Mouse (Mus musculus) heart, embryonic 12.5 days (tissue): ENCODE measurements around the gene Kpna7. TPM values are rescaled to one million over a fixed set of nuclear protein-coding genes. Genes with fewer than 3 reads are reported as not detected.
A peak's percentile ranks its signal among the peaks of the same experiment; 100 is the strongest.
"Not testable (repeated sequence)": the region's sequence is repeated elsewhere in the genome, so short reads cannot be mapped to it uniquely, and the experiment has no call there.

Experiments used
- ATAC-seq: fragments of 200-750 bp; cut with Nextera tagmentation; 2 replicates; pipeline ENCODE4 v1.8.0; 2017; ENCODE audit warnings: moderate TSS enrichment, moderate library complexity; ENCODE audit not compliant: insufficient number of reproducible peaks, low FRiP score
- H3K27ac ChIP-seq: fragments of 300-500 bp; sonication (generic); 2 replicates; pipeline ENCODE4 v1.5.1; 2016; ENCODE audit warnings: mild to moderate bottlenecking, moderate library complexity; ENCODE audit not compliant: poor library complexity, severe bottlenecking
- H3K27me3 ChIP-seq: fragments of 300-500 bp; sonication (generic); replicated peaks from 2 replicates; pipeline ENCODE4 v1.6.1; 2016; ENCODE audit warnings: mild to moderate bottlenecking, moderate library complexity
- H3K36me3 ChIP-seq: fragments of 300-500 bp; sonication (generic); 2 replicates; pipeline ENCODE4 v1.6.1; 2016; ENCODE audit warnings: mild to moderate bottlenecking, moderate library complexity
- H3K4me1 ChIP-seq: fragments of 300-500 bp; sonication (generic); replicated peaks from 2 replicates; pipeline ENCODE4 v1.6.1; 2016; ENCODE audit warnings: mild to moderate bottlenecking
- H3K4me2 ChIP-seq: fragments of 300-500 bp; sonication (generic); 2 replicates; pipeline ENCODE4 v1.6.1; 2016; ENCODE audit warnings: mild to moderate bottlenecking, moderate library complexity
- H3K4me3 ChIP-seq: fragments of 300-500 bp; sonication (generic); 2 replicates; pipeline ENCODE4 v1.5.1; 2016; ENCODE audit warnings: mild to moderate bottlenecking
- H3K9ac ChIP-seq: fragments of 300-500 bp; sonication (generic); 2 replicates; pipeline ENCODE4 v1.6.1; 2016; ENCODE audit warnings: mild to moderate bottlenecking, moderate library complexity
- H3K9me3 ChIP-seq: fragments of 300-500 bp; sonication (generic); replicated peaks from 2 replicates; pipeline ENCODE4 v1.6.1; 2016; ENCODE audit warnings: mild to moderate bottlenecking, moderate library complexity
- WGBS: fragments of 180-500 bp; shearing (Covaris S2); methylation state at CpG from one replicate; pipeline ENCODE4 v1.1.7; 2016; 5-methylcytosine and 5-hydroxymethylcytosine counted together
- polyA plus RNA-seq: library from polyadenylated mRNA; unstranded; fragments of >200 nt; fragmentation: Nextera tagmentation; extraction: Ambion mirVana; gene quantifications from 2 replicates; pipeline ENCODE4 v1.2.1, GENCODE M21; 2016

Gene Kpna7
- not detected in 2 replicates for polyA plus RNA-seq

DNA sequence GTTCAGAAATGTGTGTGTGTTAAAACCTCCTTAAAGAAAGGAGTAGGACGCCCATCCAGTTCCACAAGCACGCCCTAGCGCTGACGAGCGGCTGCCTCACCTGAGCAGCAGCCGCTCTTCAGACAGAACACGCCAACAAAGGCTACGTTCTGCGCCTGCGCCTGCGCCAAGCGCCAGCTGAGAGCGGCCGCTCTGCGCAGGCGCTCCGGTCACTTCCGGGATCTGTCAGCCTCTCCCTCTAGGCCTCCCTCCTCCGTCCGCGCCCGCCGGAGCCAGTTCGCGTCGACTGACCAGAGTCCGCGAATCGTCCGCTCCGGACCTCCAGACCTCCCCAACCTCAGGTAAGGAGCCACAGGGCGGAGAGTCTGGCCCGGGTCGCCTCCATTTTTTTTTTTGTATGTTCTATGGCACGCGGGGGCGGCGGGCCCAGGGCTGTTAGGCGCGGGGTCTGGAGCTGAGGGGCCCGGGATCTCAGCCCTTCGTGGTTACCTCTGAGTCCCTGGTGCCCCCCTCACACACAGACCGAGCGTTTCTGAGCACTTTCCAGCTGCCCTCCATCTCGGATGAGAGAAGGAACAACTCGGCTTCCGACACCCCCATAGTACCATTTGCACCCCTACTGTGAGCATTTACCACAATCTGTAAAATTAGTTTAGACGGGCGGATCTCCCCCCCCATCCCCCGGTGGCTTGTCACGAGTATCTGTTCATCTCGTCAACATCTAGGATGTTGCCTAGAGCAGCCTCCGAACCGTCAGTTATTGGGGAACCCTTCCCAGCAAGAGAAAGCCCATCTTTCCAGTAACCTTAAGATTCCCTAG, at the start of gene Kpna7, which contains the start of gene Arpc1a:
Gene Kpna7, minus strand, starts transcription at position 399 of the 820 bp plus-strand sequence.
Gene Arpc1a, plus strand, starts transcription at position 199 of the 820 bp plus-strand sequence.
- Histone ChIP-seq H3K4me2 (peak within 1 kb of the TSS; percentile 94), H3K4me1 (peaks cover 11% of the 10 kb centered on the region), H3K27me3 (no peaks in the 10 kb centered on the region), H3K9ac (peak within 1 kb of the TSS; percentile 90), H3K9me3 (peaks cover 3% of the 10 kb centered on the region; the same call in 1 of the 2 replicates), H3K4me3 (peak within 1 kb of the TSS; percentile 86), H3K36me3 (peaks cover 12% of the 10 kb centered on the region), H3K27ac (0 out of 2 replicates have a peak within 1 kb of the TSS, but pooled peaks have one; percentile 36)
- peak; percentile 97 for ATAC-seq
- WGBS, result under 1% methylated on average over 54 of the region's 54 CpGs

DNA sequence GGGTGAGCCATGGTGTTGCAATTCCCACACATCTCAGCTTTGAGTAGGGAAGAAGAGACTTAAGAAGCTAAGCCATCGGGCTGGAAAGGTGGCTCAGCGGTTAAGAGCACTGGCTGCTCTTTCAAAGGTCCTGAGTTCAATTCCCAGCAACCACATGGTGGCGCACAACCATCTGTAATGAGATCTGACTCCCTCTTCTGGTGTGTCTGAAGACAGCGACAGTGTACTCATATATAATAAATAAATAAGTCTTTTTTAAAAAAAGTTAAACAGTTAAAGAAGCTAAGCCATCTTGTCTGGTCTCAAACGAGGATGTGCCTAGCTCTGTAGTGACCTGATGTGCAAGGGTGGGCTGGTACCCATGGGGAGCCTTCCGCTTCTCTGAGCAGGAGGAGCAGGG, 49.4 kb upstream of the Kpna7 start:
- peaks cover 78% of the 10 kb centered on the region for H3K36me3 ChIP-seq
- not testable (repeated sequence) for H3K27me3 ChIP-seq, H3K4me3 ChIP-seq, ATAC-seq, H3K27ac ChIP-seq, H3K4me2 ChIP-seq, H3K9ac ChIP-seq, H3K9me3 ChIP-seq
- WGBS, result 91% methylated on average over 6 of the region's 6 CpGs
- peaks cover 13% of the 10 kb centered on the region for H3K4me1 ChIP-seq

DNA sequence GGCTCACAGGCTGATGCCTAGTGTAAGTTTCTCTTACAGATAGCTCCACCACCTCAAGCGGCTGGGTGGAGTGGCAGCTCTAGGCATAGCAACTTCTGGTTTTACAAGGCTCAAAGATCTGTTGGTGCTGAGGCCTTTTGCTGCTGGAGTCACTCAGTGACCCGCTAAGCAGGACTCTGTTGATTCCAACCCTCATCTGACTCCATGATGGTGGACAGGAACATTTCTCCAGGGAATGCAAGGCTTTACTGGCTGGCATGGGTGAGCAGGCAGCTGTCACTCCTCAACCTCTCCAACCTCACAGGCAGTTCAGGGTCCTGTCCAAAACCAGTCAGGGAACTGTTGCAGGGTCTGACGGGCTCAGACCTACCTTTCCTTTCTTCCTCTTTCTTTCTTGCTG, 47.2 kb upstream of the Kpna7 start:
- ATAC-seq, result no peak
- Histone ChIP-seq H3K9me3 (no peaks in the 10 kb centered on the region), H3K4me2 (no peak overlapping the region), H3K27me3 (no peaks in the 10 kb centered on the region), H3K9ac (no peak overlapping the region), H3K27ac (no peak overlapping the region), H3K4me1 (0 out of 2 replicates have a peak, but pooled peaks cover 4% of the 10 kb centered on the region), H3K4me3 (no peak overlapping the region), H3K36me3 (peaks cover 89% of the 10 kb centered on the region)
- WGBS, result 82% methylated on average over 3 of the region's 3 CpGs

DNA sequence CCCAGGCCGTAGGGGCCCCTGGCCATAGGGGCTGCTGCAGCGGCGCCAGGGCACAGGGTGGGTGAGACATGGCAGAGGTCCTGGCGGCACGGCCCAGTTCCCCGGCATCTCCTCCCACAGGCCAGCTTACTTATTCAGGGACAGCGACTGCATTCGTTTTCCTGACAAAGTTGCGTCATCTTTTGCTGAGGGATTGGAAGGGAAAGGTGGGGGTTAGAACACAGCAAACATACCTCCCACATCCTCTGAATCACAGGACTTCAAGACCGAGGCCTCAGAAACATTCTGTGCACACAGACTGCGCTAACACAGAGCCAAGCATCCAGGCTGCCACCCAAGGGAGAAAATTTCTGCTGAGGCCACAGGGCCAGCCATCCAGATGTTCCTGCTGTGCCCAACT, 46.4 kb upstream of the Kpna7 start:
- Histone ChIP-seq H3K27ac (no peak overlapping the region), H3K4me1 (0 out of 2 replicates have a peak, but pooled peaks cover 4% of the 10 kb centered on the region), H3K9ac (no peak overlapping the region), H3K4me2 (no peak overlapping the region), H3K27me3 (no peaks in the 10 kb centered on the region), H3K9me3 (no peaks in the 10 kb centered on the region), H3K36me3 (peaks cover 95% of the 10 kb centered on the region), H3K4me3 (no peak overlapping the region)
- WGBS, result 83% methylated on average over 11 of the region's 11 CpGs
- ATAC-seq, result no peak

DNA sequence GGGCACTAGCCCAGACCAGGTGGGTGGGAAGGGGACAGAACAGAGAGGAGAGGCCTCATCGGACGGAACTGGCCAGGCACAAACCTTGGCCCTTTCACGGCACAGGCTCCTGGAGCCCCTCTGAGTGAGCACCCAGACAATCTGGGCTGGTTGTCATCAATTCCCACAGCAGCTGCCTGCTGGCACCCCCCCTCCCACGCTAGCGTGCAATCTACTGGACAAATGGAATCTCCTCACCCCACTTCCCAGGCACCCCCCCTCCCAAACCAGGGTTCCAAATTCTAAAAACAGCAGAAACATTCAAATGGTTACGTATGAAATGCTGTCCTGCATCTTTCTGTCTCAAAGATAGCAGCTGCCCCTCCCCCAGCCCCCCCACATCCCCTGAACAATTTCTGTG, 45.9 kb upstream of the Kpna7 start:
- not testable (repeated sequence) for H3K4me2 ChIP-seq, H3K9me3 ChIP-seq, H3K4me3 ChIP-seq, H3K27me3 ChIP-seq, ATAC-seq, H3K4me1 ChIP-seq, H3K9ac ChIP-seq, H3K27ac ChIP-seq
- H3K36me3 ChIP-seq, result peaks cover 95% of the 10 kb centered on the region
- WGBS, result 78% methylated on average over 6 of the region's 6 CpGs

DNA sequence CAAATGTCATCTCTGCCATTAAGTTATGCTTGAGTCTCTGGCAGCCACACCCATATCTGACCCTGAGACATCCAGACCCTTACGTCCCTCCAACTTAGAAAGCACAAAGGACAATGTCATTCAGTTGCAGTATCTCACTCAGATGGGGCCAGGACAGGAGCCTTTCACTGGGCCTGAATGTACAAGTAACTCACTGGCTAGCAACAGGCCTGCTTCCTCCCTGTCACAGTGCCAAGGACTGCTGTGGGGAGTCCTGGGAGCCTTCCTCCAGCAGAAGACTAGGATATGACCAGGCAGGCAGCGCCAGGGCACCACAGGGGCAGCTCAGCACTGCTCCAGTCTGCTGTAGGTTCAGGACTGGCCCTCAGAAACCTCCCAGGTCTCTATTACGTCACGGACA, 45.3 kb upstream of the Kpna7 start:
- peaks cover 95% of the 10 kb centered on the region for H3K36me3 ChIP-seq
- H3K27me3 ChIP-seq, result no peaks in the 10 kb centered on the region
- no peak overlapping the region for H3K4me2 ChIP-seq
- WGBS, result 86% methylated on average over 4 of the region's 4 CpGs
- H3K9ac ChIP-seq, result no peak overlapping the region
- 0 out of 2 replicates have a peak, but pooled peaks cover 4% of the 10 kb centered on the region for H3K4me1 ChIP-seq
- no peaks in the 10 kb centered on the region for H3K9me3 ChIP-seq
- no peak for ATAC-seq
- H3K4me3 ChIP-seq, result no peak overlapping the region
- H3K27ac ChIP-seq, result peak overlapping the region; percentile 12; the same call in 1 of the 2 replicates

DNA sequence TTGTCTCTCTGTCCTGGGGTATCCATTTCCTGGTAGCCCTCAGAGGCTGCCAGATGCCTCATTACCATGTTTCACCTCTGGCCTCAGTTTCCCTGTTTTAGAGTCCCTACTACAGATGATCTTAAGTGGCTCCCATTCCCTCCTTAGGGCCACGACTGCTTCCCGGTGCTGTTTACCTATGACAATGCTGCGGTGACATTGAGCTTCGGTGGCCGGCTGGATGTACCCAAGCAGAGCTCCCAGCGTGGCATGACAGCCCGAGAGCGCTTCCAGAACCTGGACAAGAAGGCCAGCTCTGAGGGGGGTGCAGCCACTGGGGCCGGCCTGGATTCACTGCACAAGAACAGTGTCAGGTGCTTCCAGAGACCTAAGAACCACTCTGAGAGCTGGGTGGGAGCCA, 42.8 kb upstream of the Kpna7 start:
- Histone ChIP-seq H3K4me2 (no peak overlapping the region), H3K4me1 (peaks cover 11% of the 10 kb centered on the region), H3K36me3 (peaks cover 95% of the 10 kb centered on the region), H3K27me3 (no peaks in the 10 kb centered on the region), H3K4me3 (no peak overlapping the region), H3K9ac (no peak overlapping the region), H3K9me3 (no peaks in the 10 kb centered on the region), H3K27ac (no peak overlapping the region)
- no peak for ATAC-seq
- 90% methylated on average over 9 of the region's 9 CpGs for WGBS

DNA sequence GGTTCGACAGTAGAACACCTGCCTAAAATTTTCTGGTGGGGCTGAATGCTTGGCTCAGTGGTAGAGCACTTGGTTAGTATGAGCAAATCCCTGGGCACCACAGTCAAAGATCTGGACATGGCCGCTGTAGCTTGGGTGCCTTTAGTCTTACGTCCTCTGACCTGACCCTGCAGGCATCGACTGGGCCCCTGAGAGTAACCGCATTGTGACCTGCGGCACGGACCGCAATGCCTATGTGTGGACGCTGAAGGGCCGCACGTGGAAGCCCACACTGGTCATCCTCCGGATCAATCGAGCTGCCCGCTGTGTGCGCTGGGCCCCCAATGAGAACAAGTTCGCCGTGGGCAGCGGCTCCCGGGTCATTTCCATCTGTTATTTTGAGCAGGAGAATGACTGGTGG, 39.6 kb upstream of the Kpna7 start:
- no peaks in the 10 kb centered on the region for H3K27me3 ChIP-seq
- WGBS, result 91% methylated on average over 19 of the region's 19 CpGs
- H3K36me3 ChIP-seq, result peaks cover 81% of the 10 kb centered on the region

DNA sequence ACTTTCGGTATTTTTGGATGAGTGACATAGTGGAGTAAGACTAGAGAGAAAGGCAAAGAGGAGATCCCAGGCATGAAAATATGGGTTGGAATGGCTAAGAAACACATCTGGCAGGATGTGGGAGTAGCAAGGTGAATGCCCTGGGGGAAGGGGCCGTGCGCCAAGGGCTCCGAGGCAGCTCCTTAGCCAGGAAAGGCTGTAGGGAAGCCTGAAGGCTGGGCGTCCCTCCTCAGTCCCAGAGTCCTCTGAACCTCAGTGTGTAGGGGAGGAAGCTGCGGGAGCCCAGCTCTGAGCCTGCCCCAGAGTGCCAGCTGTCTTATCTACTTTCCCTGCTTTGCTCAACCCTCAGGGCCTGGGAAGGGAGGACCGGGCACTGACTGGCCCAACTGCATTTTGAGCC, 37.1 kb upstream of the Kpna7 start:
- WGBS, result 61% methylated on average over 7 of the region's 7 CpGs
- Histone ChIP-seq H3K36me3 (peaks cover 63% of the 10 kb centered on the region), H3K27ac (no peak overlapping the region)

More for the DNA sequence above, 39.6 kb upstream of the Kpna7 start:
- Histone ChIP-seq H3K9ac (no peak overlapping the region), H3K27ac (no peak overlapping the region), H3K9me3 (no peaks in the 10 kb centered on the region), H3K4me1 (peaks cover 20% of the 10 kb centered on the region), H3K4me2 (no peak overlapping the region), H3K4me3 (no peak overlapping the region)
- no peak for ATAC-seq

DNA sequence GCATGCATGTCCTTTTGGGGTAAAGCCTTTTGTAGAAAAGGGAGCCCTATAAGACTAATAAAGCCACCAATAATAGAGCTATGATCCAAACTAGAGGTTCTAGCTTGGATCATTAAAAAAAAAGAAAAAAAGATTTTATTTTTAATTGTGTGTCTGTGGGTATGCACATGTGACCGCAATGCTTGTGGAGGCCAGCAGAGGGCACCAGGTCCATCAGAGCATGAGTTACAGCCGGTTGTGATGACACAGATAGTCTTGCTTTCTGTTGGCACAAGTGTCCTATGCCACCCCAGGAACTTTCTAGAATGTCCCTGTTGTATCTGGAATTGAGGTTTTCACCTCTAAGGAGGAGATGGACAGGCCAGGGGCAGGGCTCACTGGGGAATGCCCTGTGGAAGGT, 35.6 kb upstream of the Kpna7 start:
- no peak for ATAC-seq
- H3K27ac ChIP-seq, result no peak overlapping the region
- H3K9ac ChIP-seq, result no peak overlapping the region

More for the DNA sequence above, 37.1 kb upstream of the Kpna7 start:
- Histone ChIP-seq H3K4me3 (no peak overlapping the region), H3K4me1 (peaks cover 28% of the 10 kb centered on the region), H3K9me3 (no peaks in the 10 kb centered on the region), H3K27me3 (no peaks in the 10 kb centered on the region), H3K4me2 (no peak overlapping the region), H3K9ac (no peak overlapping the region)
- ATAC-seq, result no peak

DNA sequence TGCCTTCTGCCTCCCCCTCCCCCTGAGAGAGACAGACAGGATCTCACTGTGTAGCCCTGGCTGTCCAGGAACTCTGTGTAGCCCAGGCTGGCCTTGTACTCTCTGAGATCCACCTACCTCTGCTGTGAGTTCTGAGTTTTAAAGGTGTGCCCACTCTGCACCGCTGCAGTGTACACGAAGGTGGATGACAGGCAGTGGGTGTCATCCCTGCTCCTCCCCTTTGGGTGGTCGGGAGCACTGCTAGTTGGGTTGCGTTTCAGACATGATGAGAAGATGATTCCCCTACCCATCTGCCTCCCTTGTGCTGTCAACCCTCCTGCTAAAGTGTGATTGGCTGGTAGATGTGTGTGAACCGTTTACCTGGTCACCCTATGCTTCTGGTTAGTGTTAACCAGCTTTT, 34.6 kb upstream of the Kpna7 start:
- H3K9ac ChIP-seq, result no peak overlapping the region
- no peak overlapping the region for H3K4me3 ChIP-seq
- H3K9me3 ChIP-seq, result no peaks in the 10 kb centered on the region
- H3K4me2 ChIP-seq, result no peak overlapping the region
- 76% methylated on average over 5 of the region's 5 CpGs for WGBS
- no peaks in the 10 kb centered on the region for H3K27me3 ChIP-seq
- ATAC-seq, result no peak
- peaks cover 35% of the 10 kb centered on the region for H3K4me1 ChIP-seq
- H3K36me3 ChIP-seq, result peaks cover 39% of the 10 kb centered on the region
- H3K27ac ChIP-seq, result no peak overlapping the region

More for the DNA sequence above, 35.6 kb upstream of the Kpna7 start:
- Histone ChIP-seq H3K4me1 (peaks cover 35% of the 10 kb centered on the region), H3K9me3 (no peaks in the 10 kb centered on the region), H3K27me3 (no peaks in the 10 kb centered on the region), H3K4me3 (no peak overlapping the region), H3K4me2 (no peak overlapping the region), H3K36me3 (peaks cover 48% of the 10 kb centered on the region)
- WGBS, result 90% methylated on average over 2 of the region's 2 CpGs
